Mouse (Mus musculus): ENCODE results near the gene Pi4kb.
"Not testable (repeated sequence)": the region's sequence is repeated elsewhere in the genome, so short reads cannot be mapped to it uniquely, and the experiment has no call there.

Pi4kb gene

GRCm38 (mm10) chr3:94974528-94975422, at the start of gene Pi4kb:
Pi4kb (plus strand) TSS chr3:94974731.
- DNase-seq: peak; percentile 91

GRCm38 (mm10) chr3:94926301-94926736, 48.2 kb upstream of the Pi4kb start:
- not testable (repeated sequence) for DNase-seq

- not testable (repeated sequence) for DNase-seq
Measured at GRCm38 (mm10) chr3:94928979-94929378, 45.6 kb upstream of the Pi4kb start.

- peak; percentile 74 for DNase-seq
Measured at GRCm38 (mm10) chr3:94930386-94931266, 43.9 kb upstream of the Pi4kb start.

- DNase-seq: not testable (repeated sequence)
Measured at GRCm38 (mm10) chr3:94931427-94932082, 43.0 kb upstream of the Pi4kb start.

- peak; percentile 47 for DNase-seq
Measured at GRCm38 (mm10) chr3:94932279-94932678, 42.3 kb upstream of the Pi4kb start.

- DNase-seq: peak; percentile 96
Measured at GRCm38 (mm10) chr3:94932809-94933564, 41.5 kb upstream of the Pi4kb start, which contains the start of gene Selenbp1. Selenbp1 (plus strand) TSS chr3:94933056.

- DNase-seq: not testable (repeated sequence)
Measured at GRCm38 (mm10) chr3:94933604-94934003, 40.9 kb upstream of the Pi4kb start.

- DNase-seq: not testable (repeated sequence)
Measured at GRCm38 (mm10) chr3:94934564-94934963, 40.0 kb upstream of the Pi4kb start.

- peak; percentile 92 for DNase-seq
Measured at GRCm38 (mm10) chr3:94935332-94935731, 39.2 kb upstream of the Pi4kb start.

- not testable (repeated sequence) for DNase-seq
Measured at GRCm38 (mm10) chr3:94936147-94936546, 38.4 kb upstream of the Pi4kb start.

- not testable (repeated sequence) for DNase-seq
Measured at GRCm38 (mm10) chr3:94937194-94937593, 37.3 kb upstream of the Pi4kb start.

- DNase-seq: not testable (repeated sequence)
Measured at GRCm38 (mm10) chr3:94940033-94940432, 34.5 kb upstream of the Pi4kb start.

- not testable (repeated sequence) for DNase-seq
Measured at GRCm38 (mm10) chr3:94942211-94942967, 32.1 kb upstream of the Pi4kb start.

- not testable (repeated sequence) for DNase-seq
Measured at GRCm38 (mm10) chr3:94943706-94944105, 30.8 kb upstream of the Pi4kb start.

GRCm38 (mm10) chr3:94948066-94948614, 26.4 kb upstream of the Pi4kb start:
- no peak for DNase-seq

GRCm38 (mm10) chr3:94949645-94950044, 24.9 kb upstream of the Pi4kb start:
- DNase-seq: no peak

GRCm38 (mm10) chr3:94952806-94953205, 21.7 kb upstream of the Pi4kb start:
- peak; percentile 82 for DNase-seq

GRCm38 (mm10) chr3:94953384-94953763, 21.2 kb upstream of the Pi4kb start:
- no peak for DNase-seq

- DNase-seq: peak; percentile 98
Measured at GRCm38 (mm10) chr3:94953764-94954616, 20.5 kb upstream of the Pi4kb start, which contains the start of gene Rfx5. Rfx5 (plus strand) TSS chr3:94954075.
